Mouse (Mus musculus) bone marrow, adult 2 months (tissue): ENCODE measurements around the gene Hsf2. TPM values are rescaled to one million over a fixed set of nuclear protein-coding genes. Genes with fewer than 3 reads are reported as not detected.
"Not testable (repeated sequence)": the region's sequence is repeated elsewhere in the genome, so short reads cannot be mapped to it uniquely, and the experiment has no call there.

ENCODE experiments used
- H3K27ac ChIP-seq: fragments of 200-500 bp; 2 replicates; pipeline ENCODE4 v1.5.1; 2012; ENCODE audit warnings: low read depth, mild to moderate bottlenecking, control low read depth, inconsistent platforms, low read length; ENCODE audit not compliant: control insufficient read depth, poor library complexity, insufficient read depth
- H3K4me1 ChIP-seq: fragments of 200-500 bp; 2 replicates; pipeline ENCODE4 v1.6.1; 2011; ENCODE audit warnings: low read length; ENCODE audit not compliant: control insufficient read depth, insufficient read depth
- H3K4me3 ChIP-seq: fragments of 200-500 bp; replicated peaks from 2 replicates; pipeline ENCODE3; 2011; ENCODE audit warnings: mild to moderate bottlenecking, low read depth, low read length, control low read depth; ENCODE audit not compliant: control insufficient read depth
- CTCF ChIP-seq: fragments of 200-500 bp; IDR thresholded peaks from 2 replicates; pipeline ENCODE4 v1.5.1; 2011; ENCODE audit warnings: low read length, control low read depth; ENCODE audit not compliant: control insufficient read depth, insufficient read depth
- POLR2A ChIP-seq: fragments of 200-500 bp; IDR thresholded peaks from 2 replicates; pipeline ENCODE4 v1.6.1; 2011; ENCODE audit warnings: low read depth, mild to moderate bottlenecking, control low read depth, low read length, borderline replicate concordance; ENCODE audit not compliant: control insufficient read depth
- WGBS: fragments of 180-500 bp; shearing (Covaris S2); methylation state at CpG from one replicate; pipeline ENCODE4 v1.1.7; 2018; 5-methylcytosine and 5-hydroxymethylcytosine counted together
- polyA plus RNA-seq: library from polyadenylated mRNA; stranded (reverse); fragments of >200 nt; gene quantifications from 2 replicates; pipeline ENCODE4 v1.2.4, GENCODE M21; 2011; ENCODE audit warnings: low replicate concordance; ENCODE audit not compliant: missing spikeins, insufficient read depth, insufficient read length

Gene Hsf2
- polyA plus RNA-seq, 1 experiment: 7.4 TPM

DNA sequence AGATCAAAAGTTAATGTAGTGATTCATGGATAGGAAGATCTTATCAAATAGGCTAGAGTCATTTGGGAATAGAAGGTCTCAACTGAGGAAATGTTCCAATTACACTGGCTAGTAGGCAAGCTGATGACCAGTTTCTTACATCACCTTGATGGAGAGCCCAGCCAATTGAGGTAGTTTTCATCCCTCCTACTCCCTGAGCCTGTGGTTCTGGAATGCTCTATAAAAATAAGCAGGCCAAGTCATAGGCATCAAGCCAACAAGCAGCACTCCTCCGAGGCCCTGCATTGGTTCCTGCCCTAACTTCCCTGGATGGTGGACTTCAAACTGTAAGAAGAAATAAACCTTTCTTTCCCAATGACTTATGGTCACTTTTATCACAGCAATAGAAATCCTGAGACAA is 29.1 kb downstream of the Hsf2 start:
- TF ChIP-seq POLR2A (no peak), CTCF (no peak)
- Histone ChIP-seq H3K27ac (no peak overlapping the region), H3K4me1 (no peaks in the 10 kb centered on the region), H3K4me3 (no peak overlapping the region)
- WGBS: 93% methylated on average over 1 of the region's 1 CpGs

DNA sequence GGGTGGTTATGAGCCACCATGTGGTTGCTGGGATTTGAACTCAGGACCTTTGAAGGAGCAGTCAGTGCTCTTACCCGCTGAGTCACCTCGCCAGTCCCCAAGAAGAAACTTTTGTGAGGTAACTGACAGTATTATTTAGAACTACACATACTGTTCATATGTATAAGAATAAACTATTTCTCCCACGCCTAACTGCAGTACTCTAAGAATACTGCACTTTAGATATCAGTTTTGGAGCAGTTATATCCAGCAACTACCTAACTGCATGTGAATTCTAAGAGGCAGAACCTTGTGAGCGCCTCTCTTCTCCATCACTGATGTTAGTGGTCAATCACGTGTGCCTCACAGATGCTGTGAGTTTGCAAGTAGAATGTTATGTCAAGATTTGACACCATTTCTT is 40.3 kb downstream of the Hsf2 start:
- TF ChIP-seq POLR2A (no peak), CTCF (no peak)
- WGBS: 87% methylated on average over 5 of the region's 5 CpGs
- no peak overlapping the region for H3K4me3 ChIP-seq
- H3K4me1 ChIP-seq: no peaks in the 10 kb centered on the region
- no peak overlapping the region for H3K27ac ChIP-seq

GRCm38 (mm10) chr10:57531076-57531475 is 44.9 kb downstream of the Hsf2 start:
- H3K4me1 ChIP-seq: no peaks in the 10 kb centered on the region
- peak overlapping the region; percentile 51 for H3K4me3 ChIP-seq
- whole genome bisulfite sequencing: 48% methylated on average over 2 of the region's 2 CpGs
- TF ChIP-seq CTCF: no peak
- TF ChIP-seq POLR2A: no peak
- no peak overlapping the region for H3K27ac ChIP-seq

- Histone ChIP-seq H3K4me1 (no peaks in the 10 kb centered on the region), H3K27ac (peak overlapping the region; percentile 98), H3K4me3 (peak overlapping the region; percentile 93)
- WGBS: 2% methylated on average over 28 of the region's 28 CpGs
- TF ChIP-seq CTCF (no peak), POLR2A (no peak)
These were observed 45.5 kb downstream of the Hsf2 start for GRCm38 (mm10) chr10:57531616-57532217.

DNA sequence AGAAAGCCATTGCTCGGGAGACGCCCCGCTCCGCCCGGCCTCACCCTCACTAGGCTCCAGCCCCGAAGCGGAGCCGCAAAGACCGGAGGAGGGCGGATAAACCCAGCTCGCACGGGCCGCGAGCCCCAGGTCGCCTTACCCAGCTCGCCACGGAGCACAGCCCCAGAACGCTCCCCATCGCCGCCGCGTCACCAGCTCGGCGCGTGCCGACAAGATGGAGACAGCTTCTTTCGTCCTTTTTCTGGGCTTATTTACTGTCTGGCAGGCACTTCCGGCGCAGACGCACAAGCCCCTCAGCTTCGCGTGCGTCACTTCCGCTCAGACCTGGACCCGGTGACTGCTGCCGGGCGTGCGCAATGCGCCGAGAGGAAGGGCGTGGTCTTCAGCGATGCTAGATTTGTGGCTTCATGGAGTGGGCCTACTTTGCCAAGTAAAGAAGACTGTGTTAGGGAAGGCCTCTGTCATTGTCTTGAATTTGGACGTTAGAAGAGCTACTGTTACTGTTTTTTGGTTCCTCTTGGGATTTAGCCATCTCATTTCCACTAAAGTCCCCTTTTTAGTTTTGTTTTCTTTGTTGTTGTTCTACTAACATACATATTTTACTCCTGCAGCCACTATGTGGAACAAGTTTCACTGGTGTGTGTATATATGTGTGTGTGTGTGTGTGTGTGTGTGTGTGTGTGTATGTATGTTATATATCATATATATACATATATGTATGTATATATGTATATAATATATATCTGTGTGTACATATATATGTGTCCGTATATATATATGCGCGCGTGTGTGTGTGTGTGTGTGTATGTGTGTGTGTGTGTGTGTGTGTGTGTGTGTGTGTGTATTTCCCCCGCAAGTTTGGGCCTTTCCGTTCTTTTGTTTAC is 46.3 kb downstream of the Hsf2 start, which contains the start of gene Serinc1:
Gene Serinc1 (minus strand): TSS at position 313 of the 884 bp plus-strand sequence.
- peak within 1 kb of the TSS; percentile 98 for H3K27ac ChIP-seq
- H3K4me1 ChIP-seq: no peaks in the 10 kb centered on the region
- peak within 1 kb of the TSS; percentile 93 for H3K4me3 ChIP-seq
- TF ChIP-seq POLR2A: peak; percentile 81; the same call in 1 of the 2 replicates
- TF ChIP-seq CTCF: no peak
- 12% methylated on average over 49 of the region's 49 CpGs for whole genome bisulfite sequencing

- H3K27ac ChIP-seq, H3K4me1 ChIP-seq, H3K4me3 ChIP-seq: not testable (repeated sequence)
- WGBS: 88% methylated on average over 9 of the region's 9 CpGs
These were observed 57.7 kb downstream of the Hsf2 start for GRCm38 (mm10) chr10:57543890-57544289.

GRCm38 (mm10) chr10:57549631-57550030 is 63.4 kb downstream of the Hsf2 start:
- TF ChIP-seq CTCF (no peak), POLR2A (no peak)
- no peak overlapping the region for H3K4me3 ChIP-seq
- 84% methylated on average over 4 of the region's 4 CpGs for WGBS
- H3K4me1 ChIP-seq: no peaks in the 10 kb centered on the region; the same call in 1 of the 2 replicates
- no peak overlapping the region for H3K27ac ChIP-seq

DNA sequence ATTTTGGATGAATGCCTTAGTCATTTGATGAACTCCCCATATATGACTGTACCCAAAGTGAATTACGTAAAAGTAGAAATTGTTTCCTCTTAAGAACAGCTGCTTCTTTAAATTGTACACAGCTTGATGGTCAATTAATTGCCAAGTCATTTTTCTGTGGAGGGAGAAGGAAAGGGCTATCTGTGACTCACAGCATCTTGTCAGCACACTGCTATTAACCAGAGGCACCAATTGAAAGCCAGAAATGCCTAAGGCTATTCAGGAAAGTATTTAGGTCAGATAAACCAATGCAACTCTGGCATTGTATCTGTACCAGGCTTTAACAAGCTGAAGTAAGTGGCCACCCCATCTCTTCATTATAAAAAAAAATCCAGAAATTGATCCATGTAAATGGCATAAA is 67.5 kb downstream of the Hsf2 start:
- WGBS: 71% methylated on average over 1 of the region's 1 CpGs
- Histone ChIP-seq H3K27ac (no peak overlapping the region), H3K4me1 (no peaks in the 10 kb centered on the region)

GRCm38 (mm10) chr10:57557597-57557996 is 71.4 kb downstream of the Hsf2 start:
- no peak for TF ChIP-seq POLR2A
- no peak for TF ChIP-seq CTCF
- Histone ChIP-seq H3K27ac (no peak overlapping the region), H3K4me3 (no peak overlapping the region), H3K4me1 (no peaks in the 10 kb centered on the region)
- 85% methylated on average over 5 of the region's 5 CpGs for WGBS

More for the DNA sequence above, 67.5 kb downstream of the Hsf2 start:
- no peak overlapping the region for H3K4me3 ChIP-seq
- TF ChIP-seq POLR2A: no peak
- TF ChIP-seq CTCF: no peak

Other genes starting within 250 kb of the Hsf2 start
- 18.6 and 30.6 TPM in 2 replicates for gene Serinc1, start 46.1 kb downstream of the Hsf2 start, polyA plus RNA-seq
- 3.4 and 8.7 TPM in 2 replicates for gene Pkib, start 145.6 kb downstream of the Hsf2 start, polyA plus RNA-seq